Mouse (Mus musculus): ENCODE data around the gene Lsamp. TPM values are rescaled to one million over a fixed set of nuclear protein-coding genes. Genes with fewer than 3 reads are reported as not detected.
A peak's percentile ranks its signal among the peaks of the same experiment; 100 is the strongest.

Lsamp gene
- polyA plus RNA-seq, 1 experiment from 2014 or later: 0.04 TPM

GRCm38 (mm10) chr16:41542641-41543040, 1558.5 kb downstream of the Lsamp start:
- no peak for ATAC-seq
- H3K36me3 ChIP-seq (replicated peaks; ENCODE audit: insufficient read depth, low read length): no peaks in the 10 kb centered on the region
- no peak overlapping the region for H3K4me2 ChIP-seq (ENCODE audit: low read depth, low read length)
- DNase-seq: no peak
- H3K4me3 ChIP-seq (ENCODE audit: low read depth, low read length): no peak overlapping the region
- TF ChIP-seq CTCF (IDR thresholded peaks at IDR 0.05; ENCODE audit: low read depth): peak; percentile 13; the same call in 1 of the 2 replicates
- no peak for TF ChIP-seq EP300 (IDR thresholded peaks at IDR 0.05; ENCODE audit: low read depth)
- no peaks in the 10 kb centered on the region for H3K9me3 ChIP-seq (ENCODE audit: low read length)
- no peak overlapping the region for H3K9ac ChIP-seq (replicated peaks)
- no peaks in the 10 kb centered on the region for H3K4me1 ChIP-seq (ENCODE audit: insufficient read depth)
- H3K27me3 ChIP-seq (ENCODE audit: insufficient read depth, low read length): no peaks in the 10 kb centered on the region
- WGBS (ENCODE audit: insufficient replicate concordance): 39% methylated on average over 2 of the region's 2 CpGs
- H3K27ac ChIP-seq (ENCODE audit: low read depth): no peak overlapping the region

GRCm38 (mm10) chr16:41551164-41551563, 1567.0 kb downstream of the Lsamp start:
- 70% methylated on average over 3 of the region's 3 CpGs for WGBS (ENCODE audit: insufficient replicate concordance)
- Histone ChIP-seq H3K27ac (ENCODE audit: low read depth) (no peak overlapping the region), H3K4me3 (ENCODE audit: low read depth, low read length) (no peak overlapping the region), H3K4me2 (ENCODE audit: low read depth, low read length) (no peak overlapping the region), H3K36me3 (replicated peaks; ENCODE audit: insufficient read depth, low read length) (no peaks in the 10 kb centered on the region), H3K9ac (replicated peaks) (no peak overlapping the region), H3K27me3 (ENCODE audit: insufficient read depth, low read length) (no peaks in the 10 kb centered on the region), H3K4me1 (ENCODE audit: insufficient read depth) (no peaks in the 10 kb centered on the region), H3K9me3 (ENCODE audit: low read length) (no peaks in the 10 kb centered on the region)
- ATAC-seq (no peak), DNase-seq (no peak)
- TF ChIP-seq CTCF (IDR thresholded peaks at IDR 0.05; ENCODE audit: low read depth) (no peak), EP300 (IDR thresholded peaks at IDR 0.05; ENCODE audit: low read depth) (no peak)

DNA sequence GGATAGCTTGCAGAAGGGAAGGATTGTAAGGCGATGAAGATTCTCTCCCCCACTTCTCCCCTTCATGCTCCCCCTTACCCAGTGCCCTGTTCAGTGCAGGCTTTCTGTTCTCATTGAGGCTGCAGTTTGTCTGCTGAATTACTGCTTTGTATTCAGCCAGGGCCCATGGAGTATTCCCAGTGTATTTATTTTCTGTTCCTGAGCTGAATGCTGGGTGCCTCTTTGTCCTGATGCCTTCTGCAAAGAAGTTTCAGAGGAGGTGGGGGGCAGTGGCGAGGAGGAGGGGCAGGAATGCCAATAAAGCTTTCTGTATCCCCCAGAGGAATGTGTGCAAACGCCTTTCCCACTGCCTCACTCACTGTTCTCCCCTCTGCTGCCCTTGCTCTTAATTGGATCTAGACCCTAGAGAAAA, 1567.7 kb downstream of the Lsamp start:
- Histone ChIP-seq H3K4me3 (ENCODE audit: low read depth, low read length) (no peak overlapping the region), H3K4me2 (ENCODE audit: low read depth, low read length) (no peak overlapping the region), H3K4me1 (ENCODE audit: insufficient read depth) (no peaks in the 10 kb centered on the region), H3K36me3 (replicated peaks; ENCODE audit: insufficient read depth, low read length) (no peaks in the 10 kb centered on the region), H3K9ac (replicated peaks) (no peak overlapping the region), H3K27ac (ENCODE audit: low read depth) (no peak overlapping the region), H3K9me3 (ENCODE audit: low read length) (no peaks in the 10 kb centered on the region), H3K27me3 (ENCODE audit: insufficient read depth, low read length) (no peaks in the 10 kb centered on the region)
- no peak for TF ChIP-seq CTCF (IDR thresholded peaks at IDR 0.05; ENCODE audit: low read depth)
- no peak for TF ChIP-seq EP300 (IDR thresholded peaks at IDR 0.05; ENCODE audit: low read depth)
- DNase-seq (no peak), ATAC-seq (no peak)
- 32% methylated on average over 3 of the region's 3 CpGs for WGBS (ENCODE audit: insufficient replicate concordance)

GRCm38 (mm10) chr16:41557104-41557503, 1572.9 kb downstream of the Lsamp start:
- Histone ChIP-seq H3K9ac (replicated peaks) (no peak overlapping the region), H3K4me1 (ENCODE audit: insufficient read depth) (no peaks in the 10 kb centered on the region), H3K36me3 (replicated peaks; ENCODE audit: insufficient read depth, low read length) (no peaks in the 10 kb centered on the region), H3K4me3 (ENCODE audit: low read depth, low read length) (no peak overlapping the region), H3K9me3 (ENCODE audit: low read length) (no peaks in the 10 kb centered on the region), H3K4me2 (ENCODE audit: low read depth, low read length) (no peak overlapping the region), H3K27me3 (ENCODE audit: insufficient read depth, low read length) (no peaks in the 10 kb centered on the region), H3K27ac (ENCODE audit: low read depth) (no peak overlapping the region)
- no peak for TF ChIP-seq EP300 (IDR thresholded peaks at IDR 0.05; ENCODE audit: low read depth)
- no peak for TF ChIP-seq CTCF (IDR thresholded peaks at IDR 0.05; ENCODE audit: low read depth)
- no peak for DNase-seq
- ATAC-seq: no peak

DNA sequence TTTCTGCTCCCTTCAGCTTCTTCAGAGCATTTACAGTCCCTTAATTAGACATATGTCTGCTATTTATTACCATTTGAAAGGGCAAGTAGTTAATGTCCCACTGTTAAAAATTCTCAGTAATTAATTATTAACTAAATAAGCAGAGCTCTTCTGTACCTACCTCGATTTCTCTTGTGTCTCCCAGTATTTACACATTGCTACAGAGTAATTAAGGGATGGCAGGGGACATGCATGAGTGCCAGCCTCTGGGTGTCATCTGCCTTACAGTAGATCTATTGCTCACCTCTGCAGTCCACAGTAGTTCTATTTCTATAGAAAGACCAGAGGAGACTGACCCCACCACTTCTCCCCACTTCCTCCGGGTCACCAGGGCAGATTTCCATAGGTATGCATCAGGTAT, 1581.1 kb downstream of the Lsamp start:
- Histone ChIP-seq H3K27ac (ENCODE audit: low read depth) (no peak overlapping the region), H3K4me3 (ENCODE audit: low read depth, low read length) (no peak overlapping the region), H3K36me3 (replicated peaks; ENCODE audit: insufficient read depth, low read length) (no peaks in the 10 kb centered on the region), H3K27me3 (ENCODE audit: insufficient read depth, low read length) (no peaks in the 10 kb centered on the region), H3K9ac (replicated peaks) (no peak overlapping the region), H3K9me3 (ENCODE audit: low read length) (no peaks in the 10 kb centered on the region), H3K4me1 (ENCODE audit: insufficient read depth) (no peaks in the 10 kb centered on the region), H3K4me2 (ENCODE audit: low read depth, low read length) (no peak overlapping the region)
- DNase-seq (no peak), ATAC-seq (no peak)
- TF ChIP-seq EP300 (IDR thresholded peaks at IDR 0.05; ENCODE audit: low read depth) (no peak), CTCF (IDR thresholded peaks at IDR 0.05; ENCODE audit: low read depth) (no peak)
- WGBS (ENCODE audit: insufficient replicate concordance): 56% methylated on average over 2 of the region's 2 CpGs

GRCm38 (mm10) chr16:41588675-41589301, 1604.6 kb downstream of the Lsamp start:
- no peaks in the 10 kb centered on the region for H3K36me3 ChIP-seq (replicated peaks; ENCODE audit: insufficient read depth, low read length)
- ATAC-seq (no peak), DNase-seq (no peak)
- no peak for TF ChIP-seq CTCF (IDR thresholded peaks at IDR 0.05; ENCODE audit: low read depth)
- TF ChIP-seq EP300 (IDR thresholded peaks at IDR 0.05; ENCODE audit: low read depth): no peak
- no peak overlapping the region for H3K9ac ChIP-seq (replicated peaks)
- H3K9me3 ChIP-seq (ENCODE audit: low read length): no peaks in the 10 kb centered on the region
- WGBS (ENCODE audit: insufficient replicate concordance): 73% methylated on average over 5 of the region's 5 CpGs
- no peak overlapping the region for H3K27ac ChIP-seq (ENCODE audit: low read depth)
- no peaks in the 10 kb centered on the region for H3K4me1 ChIP-seq (ENCODE audit: insufficient read depth)
- H3K27me3 ChIP-seq (ENCODE audit: insufficient read depth, low read length): no peaks in the 10 kb centered on the region
- no peak overlapping the region for H3K4me2 ChIP-seq (ENCODE audit: low read depth, low read length)
- no peak overlapping the region for H3K4me3 ChIP-seq (ENCODE audit: low read depth, low read length)

DNA sequence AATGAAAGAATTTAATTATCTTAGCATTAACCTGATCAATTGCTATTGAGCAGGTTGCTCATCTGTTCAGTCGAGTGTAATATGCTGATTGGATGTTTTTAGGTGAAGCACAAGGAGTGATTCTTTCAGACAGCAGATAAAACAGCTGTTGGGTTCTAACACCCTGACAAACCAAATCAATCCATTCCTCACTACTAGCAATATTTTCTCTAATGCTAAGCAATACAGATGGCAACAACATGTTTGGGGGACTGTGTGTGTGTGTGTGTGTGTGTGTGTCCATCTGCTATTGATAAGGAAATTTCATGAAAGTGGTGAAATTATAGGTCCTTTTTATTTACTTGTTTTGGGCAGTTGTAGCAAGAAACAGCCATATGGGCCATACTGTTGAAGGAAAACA, 1628.1 kb downstream of the Lsamp start:
- Histone ChIP-seq H3K27me3 (ENCODE audit: insufficient read depth, low read length) (no peaks in the 10 kb centered on the region), H3K27ac (ENCODE audit: low read depth) (no peak overlapping the region), H3K4me2 (ENCODE audit: low read depth, low read length) (no peak overlapping the region), H3K4me3 (ENCODE audit: low read depth, low read length) (no peak overlapping the region), H3K9ac (replicated peaks) (no peak overlapping the region), H3K36me3 (replicated peaks; ENCODE audit: insufficient read depth, low read length) (no peaks in the 10 kb centered on the region), H3K4me1 (ENCODE audit: insufficient read depth) (no peaks in the 10 kb centered on the region), H3K9me3 (ENCODE audit: low read length) (no peaks in the 10 kb centered on the region)
- TF ChIP-seq EP300 (IDR thresholded peaks at IDR 0.05; ENCODE audit: low read depth) (no peak), CTCF (IDR thresholded peaks at IDR 0.05; ENCODE audit: low read depth) (no peak)
- no peak for ATAC-seq
- WGBS (ENCODE audit: insufficient replicate concordance): 30% methylated on average over 1 of the region's 1 CpGs
- no peak for DNase-seq
